Mouse (Mus musculus) liver, embryonic 14.5 days (tissue): Measurements from ENCODE around the gene Ddost.

ENCODE experiments used
- CTCF ChIP-seq: IDR thresholded peaks from 2 replicates; pipeline ENCODE4 v1.5.1; 2016; ENCODE audit warnings: antibody characterized with exemption, low read depth, control low read depth
- EP300 ChIP-seq: IDR thresholded peaks from 2 replicates; pipeline ENCODE4 v1.6.1; 2016; ENCODE audit warnings: antibody characterized with exemption, low read depth

GRCm38 (mm10) chr4:138325466-138326076, 21.0 kb downstream of the Ddost start:
- TF ChIP-seq CTCF = no peak
- TF ChIP-seq EP300 = no peak
